Mouse (Mus musculus): ENCODE measurements at regions not wholly inside any gene's neighbourhood (a gene's known extent, or its start where the extent isn't known, plus 50 kb on each side); places are given as distances from the start of the nearest gene placed in this dataset.
"Not testable (repeated sequence)": the region's sequence is repeated elsewhere in the genome, so short reads cannot be mapped to it uniquely, and the experiment has no call there.

GRCm38 (mm10) chrX:70606349-70606748 lies 129.4 kb upstream of the Tmem185a start:
- no peak for DNase-seq

GRCm38 (mm10) chrX:70582344-70582743 lies 105.4 kb upstream of the Tmem185a start:
- DNase-seq = peak; percentile 63

- no peak for DNase-seq
These were observed 103.2 kb upstream of the Tmem185a start for GRCm38 (mm10) chrX:70580171-70580570.

DNA sequence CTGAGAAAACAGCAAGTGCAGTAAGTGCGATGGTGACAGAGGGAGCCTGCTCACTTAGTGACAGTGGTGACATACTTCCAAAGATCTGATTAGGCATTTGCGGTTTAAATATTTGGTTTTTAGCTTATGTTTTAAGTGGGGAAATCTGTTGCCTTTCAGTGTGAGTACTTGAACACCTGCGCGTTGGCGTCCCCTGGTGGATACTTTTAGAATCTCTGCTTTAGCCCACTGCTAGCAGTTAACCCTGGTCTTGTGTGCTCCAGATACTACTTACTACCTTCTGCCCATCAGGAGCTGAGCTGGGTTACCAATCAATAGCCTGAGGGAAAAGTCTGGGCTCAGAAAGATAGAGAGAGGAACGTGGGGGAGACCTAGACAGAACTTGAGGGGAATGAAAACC lies 97.3 kb upstream of the Tmem185a start:
- DNase-seq = not testable (repeated sequence)

GRCm38 (mm10) chrX:70570586-70570985 lies 93.6 kb upstream of the Tmem185a start:
- DNase-seq = not testable (repeated sequence)

- not testable (repeated sequence) for DNase-seq
These were observed 92.5 kb upstream of the Tmem185a start for GRCm38 (mm10) chrX:70569339-70569979.
